Mouse (Mus musculus) ovary, adult 18-20 months (tissue): Measurements from ENCODE around the gene Abcd3.

Source experiments
- DNase-seq: peaks from one replicate; pipeline ENCODE4 v3.0.0; 2022; ENCODE audit warnings: low spot score, mixed read lengths

The Abcd3 gene

GRCm38 (mm10) chr3:121710894-121711531 lies 104.1 kb downstream of the Abcd3 start:
- no peak for DNase-seq
